Mouse (Mus musculus) small intestine, adult 2 months (tissue): ENCODE results near the gene Neurod2. TPM values are rescaled to one million over a fixed set of nuclear protein-coding genes. Genes with fewer than 3 reads are reported as not detected.

Source experiments
- H3K27ac ChIP-seq: fragments of 200-500 bp; 2 replicates; pipeline ENCODE4 v1.5.1; 2012; ENCODE audit warnings: low read depth, low read length, control low read depth, inconsistent platforms; ENCODE audit not compliant: insufficient read depth
- H3K27me3 ChIP-seq: fragments of 200-500 bp; 2 replicates; pipeline ENCODE4 v1.6.1; 2012; ENCODE audit warnings: mild to moderate bottlenecking, moderate library complexity, low read length, inconsistent platforms; ENCODE audit not compliant: control insufficient read depth, insufficient read depth
- H3K36me3 ChIP-seq: fragments of 200-500 bp; 2 replicates; pipeline ENCODE4 v1.6.1; 2012; ENCODE audit warnings: mild to moderate bottlenecking, low read length, control low read depth, inconsistent platforms; ENCODE audit not compliant: control insufficient read depth, insufficient read depth
- H3K4me1 ChIP-seq: fragments of 200-500 bp; 2 replicates; pipeline ENCODE4 v1.6.1; 2012; ENCODE audit warnings: low read length, inconsistent platforms, mixed read lengths; ENCODE audit not compliant: control insufficient read depth, insufficient read depth, insufficient read length
- H3K4me3 ChIP-seq: fragments of 200-500 bp; 2 replicates; pipeline ENCODE4 v1.5.1; 2012; ENCODE audit warnings: low read depth, mild to moderate bottlenecking, control low read depth, inconsistent platforms, low read length, moderate library complexity
- CTCF ChIP-seq: fragments of 200-500 bp; IDR thresholded peaks from 2 replicates; pipeline ENCODE4 v1.5.1; 2012; ENCODE audit warnings: low read depth, mild to moderate bottlenecking, control low read depth, inconsistent platforms, low read length, moderate library complexity, mixed read lengths; ENCODE audit not compliant: insufficient replicate concordance, insufficient read length; ENCODE audit errors: extremely low read depth
- POLR2A ChIP-seq: fragments of 200-500 bp; IDR thresholded peaks from 2 replicates; pipeline ENCODE4 v1.6.1; 2012; ENCODE audit warnings: low read depth, mild to moderate bottlenecking, control low read depth, inconsistent platforms, low read length, moderate library complexity
- WGBS: fragments of 180-500 bp; shearing (Covaris S2); methylation state at CpG from one replicate; pipeline ENCODE4 v1.1.7; 2018; 5-methylcytosine and 5-hydroxymethylcytosine counted together
- polyA plus RNA-seq: library from polyadenylated mRNA; depleted of rRNA; stranded (reverse); fragments of >200 nt; gene quantifications from 2 replicates; pipeline ENCODE4 v1.2.3, GENCODE M21; 2012

Gene Neurod2
- polyA plus RNA-seq, 1 experiment, result 0.13 TPM

DNA sequence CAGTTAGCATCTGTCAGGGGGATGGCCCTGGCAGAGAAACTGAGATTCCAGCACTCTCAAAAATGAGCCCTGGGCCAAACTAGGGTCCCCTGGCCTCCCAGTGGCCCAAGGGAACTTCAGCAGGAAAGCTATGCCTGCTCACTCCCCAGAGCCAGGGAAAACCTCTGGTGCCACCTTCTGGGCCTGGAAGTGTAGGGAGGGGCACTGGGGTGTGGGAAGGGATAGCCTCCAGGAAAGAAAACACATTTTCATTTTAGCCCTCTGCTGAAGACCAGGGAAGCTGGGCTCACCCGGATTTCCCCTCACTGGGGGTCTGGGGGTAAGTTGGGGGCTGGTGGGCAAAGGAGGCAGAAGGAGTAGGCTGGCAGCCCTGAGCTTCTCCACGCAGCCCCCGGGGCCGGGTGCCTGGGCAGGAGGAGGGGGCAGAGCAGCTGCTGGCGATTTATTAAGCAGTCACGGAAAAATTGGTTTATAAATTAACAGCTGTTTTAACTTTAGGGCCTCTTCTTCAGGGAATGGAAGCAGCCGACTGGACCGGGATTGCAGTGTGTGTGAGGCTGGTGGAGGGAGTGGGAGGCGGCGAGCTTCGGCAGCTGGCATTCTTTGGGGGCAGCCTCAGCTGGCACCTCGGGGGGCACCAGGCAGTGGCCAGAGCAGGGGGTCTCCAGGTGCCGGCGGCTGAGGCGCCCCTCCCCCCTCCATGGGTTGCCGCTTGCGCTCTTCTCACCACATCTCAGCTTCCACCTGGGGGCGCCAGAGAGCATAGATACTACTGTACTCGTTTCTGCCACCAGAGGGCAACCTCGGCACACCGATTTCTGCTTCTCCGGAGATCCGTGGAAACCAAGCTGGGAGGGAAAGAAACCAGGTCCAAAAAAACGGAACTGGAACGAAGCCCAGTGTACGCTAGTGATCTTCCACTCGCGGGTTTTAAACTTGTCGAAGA is 12.8 kb upstream of the Neurod2 start:
- Histone ChIP-seq H3K4me1 (peaks cover 12% of the 10 kb centered on the region), H3K27ac (no peak overlapping the region), H3K4me3 (peak overlapping the region; percentile 64), H3K27me3 (peaks cover 19% of the 10 kb centered on the region), H3K36me3 (no peaks in the 10 kb centered on the region)
- TF ChIP-seq POLR2A (no peak), CTCF (peak; percentile 100)
- 1% methylated on average over 29 of the region's 29 CpGs for WGBS

DNA sequence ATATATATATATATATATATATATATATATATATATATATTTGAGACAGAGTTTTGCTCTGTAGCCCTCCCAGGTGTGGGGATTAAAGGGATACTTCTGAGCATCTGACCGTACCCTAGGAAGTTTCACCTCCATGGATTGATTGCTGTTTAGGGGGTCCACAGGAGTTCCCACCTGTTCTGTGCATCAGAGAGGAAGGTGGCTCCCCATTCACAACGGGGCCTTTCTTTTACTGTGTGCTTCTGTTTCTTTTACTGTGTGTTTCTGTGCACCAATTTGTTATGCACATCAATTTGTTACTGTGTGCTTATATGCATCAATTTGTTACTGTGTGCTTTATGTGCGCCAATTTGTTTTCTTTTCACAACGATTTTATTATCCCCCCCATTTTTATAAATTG is 11.7 kb upstream of the Neurod2 start:
- 81% methylated on average over 4 of the region's 4 CpGs for WGBS
- no peaks in the 10 kb centered on the region for H3K36me3 ChIP-seq
- no peak for TF ChIP-seq CTCF
- TF ChIP-seq POLR2A, result no peak
- H3K4me3 ChIP-seq, result no peak overlapping the region
- peaks cover 30% of the 10 kb centered on the region for H3K27me3 ChIP-seq
- no peak overlapping the region for H3K27ac ChIP-seq
- peaks cover 7% of the 10 kb centered on the region for H3K4me1 ChIP-seq

- peaks cover 6% of the 10 kb centered on the region for H3K4me1 ChIP-seq
- H3K27ac ChIP-seq, result no peak overlapping the region
- no peak overlapping the region for H3K4me3 ChIP-seq
- 53% methylated on average over 4 of the region's 4 CpGs for WGBS
- peaks cover 32% of the 10 kb centered on the region for H3K27me3 ChIP-seq
- TF ChIP-seq CTCF (no peak), POLR2A (no peak)
- no peaks in the 10 kb centered on the region for H3K36me3 ChIP-seq
Observed at GRCm38 (mm10) chr11:98340597-98340996, 11.1 kb upstream of the Neurod2 start.

DNA sequence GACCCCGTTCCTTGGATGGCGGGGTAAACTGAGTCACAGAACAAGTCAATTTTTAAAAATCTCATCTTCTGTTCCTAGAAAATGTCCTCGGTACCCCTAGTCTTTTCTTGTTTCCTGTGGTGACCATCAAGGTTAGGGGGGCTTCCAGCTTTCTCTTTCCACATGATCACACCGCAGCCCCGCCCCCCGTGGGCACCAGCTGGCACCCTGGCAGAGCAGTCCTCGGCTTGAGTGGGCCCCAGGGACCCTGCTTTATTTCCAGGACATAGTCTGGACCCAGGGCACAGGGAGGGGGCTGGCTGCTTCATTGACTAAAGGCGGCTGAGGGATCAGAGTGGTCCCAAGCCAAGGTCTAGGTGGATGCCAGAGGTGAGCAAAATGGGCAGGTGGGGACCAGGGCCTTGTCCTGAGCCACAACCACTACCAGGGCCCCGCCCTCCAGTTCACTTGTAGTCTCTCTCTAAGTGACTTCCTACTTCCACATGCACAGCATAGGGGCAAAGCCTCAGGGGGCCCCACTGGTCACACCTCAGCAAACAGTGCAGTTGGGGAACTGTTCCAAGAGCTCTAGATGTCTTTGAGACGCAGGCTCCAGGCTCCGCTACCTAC is 10.3 kb upstream of the Neurod2 start:
- Histone ChIP-seq H3K4me1 (peaks cover 4% of the 10 kb centered on the region), H3K36me3 (no peaks in the 10 kb centered on the region), H3K4me3 (no peak overlapping the region), H3K27ac (no peak overlapping the region), H3K27me3 (peaks cover 38% of the 10 kb centered on the region)
- TF ChIP-seq CTCF (no peak), POLR2A (no peak)
- WGBS, result 35% methylated on average over 11 of the region's 11 CpGs

DNA sequence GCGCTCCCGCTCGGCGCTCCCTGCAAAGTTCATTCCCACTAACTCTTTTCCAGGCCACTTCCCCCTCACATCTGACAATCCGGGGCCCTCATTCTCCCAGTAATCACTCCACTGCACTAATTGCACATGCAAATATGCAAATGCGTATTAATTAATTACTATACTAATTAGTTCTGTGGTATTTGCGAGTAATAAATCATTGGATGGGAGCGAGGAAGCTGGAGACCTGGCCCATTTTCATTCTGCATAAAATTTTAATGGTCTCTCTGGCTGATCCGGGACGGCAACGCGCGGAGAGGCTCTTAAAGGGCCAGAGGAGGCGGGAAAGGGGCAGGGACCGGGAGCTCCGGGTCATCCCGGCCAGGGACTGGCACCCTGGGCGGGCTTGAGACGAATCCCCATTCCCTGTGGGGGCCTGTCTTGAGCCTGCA is 9.6 kb upstream of the Neurod2 start:
- WGBS, result under 1% methylated on average over 19 of the region's 19 CpGs
- TF ChIP-seq POLR2A, result no peak
- no peak for TF ChIP-seq CTCF
- no peak overlapping the region for H3K27ac ChIP-seq
- no peaks in the 10 kb centered on the region for H3K36me3 ChIP-seq
- H3K4me1 ChIP-seq, result peaks cover 8% of the 10 kb centered on the region
- peaks cover 45% of the 10 kb centered on the region for H3K27me3 ChIP-seq
- H3K4me3 ChIP-seq, result peak overlapping the region; percentile 68

GRCm38 (mm10) chr11:98338507-98338961 is 9.1 kb upstream of the Neurod2 start:
- WGBS, result 1% methylated on average over 57 of the region's 57 CpGs
- Histone ChIP-seq H3K27me3 (peaks cover 49% of the 10 kb centered on the region), H3K4me1 (peaks cover 9% of the 10 kb centered on the region), H3K4me3 (peak overlapping the region; percentile 68), H3K36me3 (no peaks in the 10 kb centered on the region), H3K27ac (no peak overlapping the region)
- TF ChIP-seq POLR2A (no peak), CTCF (no peak)

- Histone ChIP-seq H3K27me3 (peaks cover 61% of the 10 kb centered on the region), H3K36me3 (no peaks in the 10 kb centered on the region), H3K4me1 (peaks cover 9% of the 10 kb centered on the region), H3K4me3 (no peak overlapping the region), H3K27ac (no peak overlapping the region)
- TF ChIP-seq CTCF (peak; percentile 37; the same call in 1 of the 2 replicates), POLR2A (no peak)
- WGBS, result 24% methylated on average over 13 of the region's 13 CpGs
Observed at GRCm38 (mm10) chr11:98336245-98337107, 7.0 kb upstream of the Neurod2 start.
